Mouse (Mus musculus) thymus, adult 2 months (tissue): Measurements from ENCODE around the gene Rsph6a.

Source experiments
- CTCF ChIP-seq: fragments of 200-500 bp; IDR thresholded peaks from 2 replicates; pipeline ENCODE4 v1.5.1; 2012; ENCODE audit warnings: mild to moderate bottlenecking, control low read depth, low read length, moderate library complexity, borderline replicate concordance; ENCODE audit not compliant: control insufficient read depth, poor library complexity, insufficient read depth; ENCODE audit errors: extremely low read depth
- POLR2A ChIP-seq: fragments of 200-500 bp; IDR thresholded peaks from 2 replicates; pipeline ENCODE4 v1.6.1; 2012; ENCODE audit warnings: mild to moderate bottlenecking, low read length, control low read depth, moderate library complexity; ENCODE audit not compliant: control insufficient read depth, poor library complexity, insufficient read depth; ENCODE audit errors: extremely low read depth

DNA sequence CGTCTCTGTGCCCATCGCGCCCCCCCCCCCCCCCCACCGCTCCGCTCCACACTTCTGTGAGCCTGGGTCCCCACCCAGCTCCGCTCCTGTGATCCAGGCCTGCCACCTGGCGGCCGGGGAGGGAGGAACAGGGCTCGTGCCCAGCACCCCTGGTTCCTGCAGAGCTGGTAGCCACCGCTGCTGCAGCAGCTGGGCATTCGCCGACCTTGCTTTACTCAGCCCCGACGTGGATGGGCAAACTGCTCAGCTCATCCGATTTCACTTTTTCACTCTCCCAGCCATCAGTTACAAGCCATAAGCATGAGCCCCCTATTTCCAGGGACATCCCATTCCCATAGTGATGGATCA, 38.7 kb downstream of the Rsph6a start:
- TF ChIP-seq POLR2A (no peak), CTCF (peak; percentile 98)
